Mouse (Mus musculus) stomach, postnatal 0 days (tissue): ENCODE data around the gene Olfr910.

Source experiments
- CTCF ChIP-seq: IDR thresholded peaks from 2 replicates; pipeline ENCODE4 v1.5.1; 2016; ENCODE audit warnings: antibody characterized with exemption, low read depth, mild to moderate bottlenecking, moderate library complexity
- EP300 ChIP-seq: optimal IDR thresholded peaks from 2 replicates; pipeline ENCODE3; 2016; ENCODE audit warnings: antibody characterized with exemption

GRCm38 (mm10) chr9:38512353-38512752 is 25.3 kb upstream of the Olfr910 start:
- TF ChIP-seq CTCF (no peak), EP300 (no peak)
